Mouse (Mus musculus) megakaryocyte, adult 5-6 weeks (primary cell): ENCODE measurements around the gene Tnik. TPM values are rescaled to one million over a fixed set of nuclear protein-coding genes. Genes with fewer than 3 reads are reported as not detected.

Source experiments
- ATAC-seq: 2 replicates; pipeline ENCODE4 v1.8.0; 2016; ENCODE audit warnings: mild to moderate bottlenecking, inconsistent platforms; ENCODE audit not compliant: poor library complexity, severe bottlenecking
- total RNA-seq, 2 experiments: library from RNA; stranded (forward) in 1 of 2; stranded (reverse) in 1 of 2; fragments of 153-499, 151-499 nt in 1 of 2; fragments of 221-1000, 200-1000 nt in 1 of 2; gene quantifications; 2 replicates each; pipeline versions ENCODE4 v1.2.3 to v1.2.4; 2015 to 2017

Gene Tnik
- total RNA-seq, 2 experiments from 2014 or later: 2.7 to 6.4 TPM

DNA sequence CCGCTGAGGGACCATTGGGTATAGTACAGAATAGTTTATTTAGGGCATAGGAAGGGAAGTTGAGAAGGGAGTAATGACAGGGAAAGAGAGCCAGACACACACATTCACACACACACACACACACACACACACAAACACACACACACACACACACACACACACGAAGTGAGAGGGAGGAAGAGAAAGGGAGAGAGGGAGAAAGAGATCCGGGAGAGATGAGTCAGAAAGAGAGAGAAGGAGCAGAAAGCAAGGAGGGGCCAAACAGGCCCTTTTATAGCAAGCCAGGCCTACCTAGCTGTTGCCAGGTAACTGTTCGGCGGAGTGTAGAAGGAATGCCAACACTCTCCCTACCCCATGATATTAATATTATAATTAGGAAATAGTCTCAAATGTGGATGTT lies 324.8 kb downstream of the Tnik start:
- ATAC-seq: no peak

DNA sequence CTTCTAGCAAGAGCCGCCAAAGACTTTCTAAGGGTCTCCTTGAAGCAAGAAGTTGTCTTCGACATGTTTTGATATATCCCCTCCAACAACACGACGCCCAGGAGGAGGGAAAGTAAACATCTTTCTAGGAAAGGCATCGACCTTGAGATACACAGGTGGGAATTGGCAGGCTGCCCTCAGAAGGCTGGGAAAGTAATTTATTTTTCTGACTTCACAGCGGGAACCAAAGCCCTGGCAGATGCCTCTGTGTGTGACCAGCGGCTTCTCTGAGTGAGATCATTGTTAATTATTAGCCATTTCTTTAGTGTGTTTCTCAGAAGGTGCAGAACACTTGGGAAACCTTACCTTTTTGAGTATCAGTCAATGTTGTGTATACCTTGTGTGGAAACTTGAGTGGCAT lies 328.3 kb downstream of the Tnik start:
- ATAC-seq: no peak

DNA sequence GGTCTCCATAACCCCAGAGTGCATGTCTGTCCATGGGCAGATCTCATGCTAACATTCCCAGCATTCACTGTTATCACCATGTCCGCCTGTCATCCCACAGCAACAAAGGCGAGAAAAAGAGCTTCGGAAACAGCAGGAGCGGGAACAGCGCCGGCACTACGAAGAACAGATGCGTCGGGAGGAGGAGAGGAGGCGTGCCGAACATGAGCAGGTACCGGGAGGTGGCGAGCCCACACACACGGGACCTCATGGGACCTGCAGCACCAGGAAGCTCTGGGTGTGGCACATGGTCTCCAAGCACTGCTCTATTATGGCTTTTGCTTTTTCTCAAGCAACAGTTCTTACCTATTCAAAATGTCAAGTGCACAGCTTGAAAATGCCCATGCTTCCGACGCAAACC lies 330.9 kb downstream of the Tnik start:
- no peak for ATAC-seq

DNA sequence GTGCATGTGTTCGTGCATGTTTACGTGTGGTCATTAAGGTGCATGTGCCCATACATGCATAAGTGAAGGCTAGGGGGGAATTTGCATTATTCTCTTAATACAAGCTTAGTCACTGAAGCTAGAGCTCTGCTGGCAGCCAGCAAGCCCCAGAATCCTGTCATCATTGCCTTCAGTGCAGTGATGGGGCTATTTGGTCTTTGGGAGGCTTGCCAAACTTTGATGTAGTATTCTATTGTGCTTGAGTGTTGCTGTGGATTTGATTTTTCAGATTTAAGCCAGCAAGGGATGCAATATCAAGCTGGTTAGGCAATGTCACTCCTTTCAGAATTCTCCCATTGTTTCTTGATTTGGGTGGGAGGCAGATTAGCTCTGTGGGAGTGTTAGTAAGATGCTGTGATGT lies 336.5 kb downstream of the Tnik start:
- no peak for ATAC-seq

DNA sequence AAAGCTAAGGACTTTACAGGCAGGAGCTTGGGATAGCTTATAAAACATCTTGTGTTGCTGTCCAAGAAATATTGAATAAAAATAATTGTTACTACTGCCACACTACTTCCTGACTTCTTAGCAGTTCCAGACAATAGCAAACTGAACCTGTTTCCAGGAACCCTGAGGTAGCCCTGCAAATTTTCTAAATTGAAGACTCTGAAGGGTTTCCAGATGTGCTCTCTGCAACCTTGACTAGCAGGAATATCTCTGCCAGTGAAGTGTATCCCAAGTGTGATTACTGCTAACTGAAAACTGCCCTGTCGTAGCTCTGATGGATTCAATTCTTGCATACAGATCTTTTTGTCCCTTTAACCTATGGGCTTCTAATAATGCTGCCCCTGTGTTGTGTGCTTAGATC lies 343.7 kb downstream of the Tnik start:
- no peak for ATAC-seq

DNA sequence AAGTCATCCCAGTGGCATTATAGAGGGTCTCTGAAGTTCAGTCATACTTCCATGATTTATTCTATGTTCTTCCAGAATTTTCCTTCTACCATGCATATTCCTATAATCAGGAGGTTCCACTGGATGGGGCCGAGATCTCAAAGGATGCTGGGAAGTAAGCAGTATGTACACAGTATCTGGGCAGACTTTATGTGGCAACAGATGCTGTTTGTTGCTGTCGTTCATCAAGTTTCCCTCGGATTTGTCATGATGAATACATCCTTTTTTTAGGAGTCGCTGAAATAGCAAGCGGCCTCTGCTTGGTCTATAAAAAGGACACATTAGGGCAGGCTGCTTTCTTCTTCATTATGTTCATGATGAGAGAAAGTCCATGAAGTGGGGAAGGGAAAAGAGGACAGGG lies 349.3 kb downstream of the Tnik start:
- no peak for ATAC-seq

DNA sequence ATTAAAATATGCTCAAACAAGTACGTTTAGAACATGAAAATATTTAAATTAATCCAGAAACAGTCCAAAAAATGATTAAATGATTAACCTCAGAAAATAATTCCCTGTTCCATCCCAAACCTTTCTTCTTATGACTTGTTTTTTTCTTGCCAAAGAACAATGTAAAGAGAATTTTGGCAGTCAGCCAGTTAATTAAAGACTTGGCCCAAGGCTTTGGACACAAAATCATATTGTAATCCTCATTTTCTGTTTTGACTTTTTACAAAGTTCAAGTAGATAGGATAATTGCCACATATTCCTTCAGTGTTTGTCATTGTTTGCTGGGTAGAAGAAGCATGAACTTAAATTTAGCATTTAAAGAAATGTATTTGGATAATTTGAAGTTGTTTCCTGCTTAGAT lies 353.4 kb downstream of the Tnik start:
- no peak for ATAC-seq

DNA sequence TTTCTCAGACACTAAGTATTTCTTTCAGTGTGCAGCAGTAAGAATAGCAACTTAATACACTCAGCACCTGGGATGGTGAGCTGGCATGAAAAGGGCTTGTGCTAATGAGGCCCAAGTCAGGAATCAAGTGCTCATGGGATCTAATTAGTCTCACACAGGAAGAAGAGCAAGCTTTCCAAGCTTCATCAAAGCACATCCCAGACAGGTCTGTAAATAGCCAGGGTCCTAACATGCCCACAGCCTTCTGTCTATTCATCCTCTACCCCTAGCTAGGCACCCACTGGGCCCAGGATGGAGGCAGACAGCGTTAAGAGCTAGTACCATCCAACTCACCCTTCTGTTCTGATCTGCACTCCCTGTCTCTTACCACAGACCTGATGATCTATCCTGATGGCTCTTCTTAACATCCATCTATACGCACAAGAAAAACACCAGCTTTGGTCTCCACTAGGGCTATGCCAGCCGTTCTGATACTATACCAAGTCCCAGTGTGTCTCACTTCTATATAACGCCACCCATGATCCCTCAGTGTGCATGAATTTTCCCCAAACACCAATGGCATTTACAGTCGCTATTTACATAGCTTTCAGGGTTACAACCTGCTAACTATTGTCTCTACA lies 354.1 kb downstream of the Tnik start:
- no peak for ATAC-seq

DNA sequence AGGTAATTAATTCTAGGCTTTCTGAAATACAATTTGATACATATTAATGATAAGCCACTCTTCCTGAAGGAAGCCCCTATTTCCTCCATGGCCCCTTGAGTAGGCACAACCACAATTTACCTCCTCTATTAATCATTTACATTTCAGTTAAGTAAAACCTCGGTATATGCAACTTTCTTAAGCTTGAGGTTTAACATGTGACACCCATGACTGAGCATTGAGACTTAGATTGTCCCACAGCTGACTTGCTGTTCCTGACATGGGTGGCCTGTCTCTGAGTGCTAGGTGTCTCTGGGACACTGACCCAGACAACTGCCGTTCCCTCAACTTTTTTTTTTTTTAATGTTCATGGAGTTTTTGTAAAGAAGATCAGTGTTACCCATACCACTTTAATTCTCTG lies 358.8 kb downstream of the Tnik start:
- ATAC-seq: no peak

DNA sequence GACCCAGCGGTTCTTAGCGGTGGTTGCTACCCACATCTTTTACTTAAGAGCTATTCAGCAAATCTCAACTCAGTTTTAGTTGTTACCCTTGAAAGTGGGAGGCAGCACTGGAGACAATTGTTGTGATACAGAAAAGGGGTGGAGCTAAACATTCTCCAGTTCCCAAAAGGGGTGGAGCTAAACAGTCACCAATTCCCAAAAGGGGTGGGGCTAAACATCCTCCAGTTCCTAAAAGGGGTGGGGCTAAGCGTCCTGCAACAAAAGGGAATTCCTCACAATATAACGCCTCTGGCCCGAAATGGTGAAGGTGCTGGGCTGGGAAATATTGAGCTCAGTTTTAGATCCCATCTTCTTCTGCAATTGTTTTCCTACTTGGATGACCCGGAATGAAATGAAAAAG lies 363.8 kb downstream of the Tnik start:
- ATAC-seq: no peak

DNA sequence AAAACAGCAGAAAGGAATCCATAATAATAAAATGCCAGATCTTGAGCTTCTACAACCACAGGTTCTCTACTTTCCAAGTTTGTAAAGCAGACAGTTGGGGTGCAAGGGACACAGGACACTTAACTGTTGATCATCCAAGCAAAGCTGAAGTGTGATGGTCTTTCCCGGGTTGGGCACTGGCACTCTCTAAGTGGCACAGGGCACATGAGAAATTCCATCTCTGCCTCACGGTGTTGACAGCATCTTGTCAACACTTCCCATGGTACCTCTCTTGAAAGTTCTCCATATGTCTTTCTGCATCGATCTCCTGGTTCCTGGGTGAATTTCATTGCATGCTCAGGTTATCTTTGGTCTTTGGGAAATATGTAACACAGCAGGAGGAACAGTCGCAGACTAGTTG lies 373.8 kb downstream of the Tnik start:
- ATAC-seq: no peak

DNA sequence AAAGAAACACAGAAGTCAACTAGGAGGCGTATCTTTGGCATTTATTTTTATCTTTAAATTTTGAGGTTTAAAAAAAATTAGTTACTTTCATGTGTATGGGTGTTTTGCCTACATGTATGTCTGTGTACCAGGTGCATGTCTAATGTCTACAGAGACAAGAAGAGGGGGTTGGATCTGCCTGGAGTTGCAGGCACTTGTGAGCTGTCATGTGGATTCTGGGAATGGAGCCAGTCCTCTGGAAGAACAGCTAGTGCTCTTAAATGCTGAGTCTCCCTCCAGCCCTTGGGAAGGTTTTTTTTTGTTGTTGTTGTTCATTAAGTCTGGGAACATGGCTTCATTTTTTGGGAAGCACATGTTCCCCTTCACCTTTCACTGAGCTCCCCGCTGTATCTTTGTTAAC lies 375.9 kb downstream of the Tnik start:
- ATAC-seq: no peak

DNA sequence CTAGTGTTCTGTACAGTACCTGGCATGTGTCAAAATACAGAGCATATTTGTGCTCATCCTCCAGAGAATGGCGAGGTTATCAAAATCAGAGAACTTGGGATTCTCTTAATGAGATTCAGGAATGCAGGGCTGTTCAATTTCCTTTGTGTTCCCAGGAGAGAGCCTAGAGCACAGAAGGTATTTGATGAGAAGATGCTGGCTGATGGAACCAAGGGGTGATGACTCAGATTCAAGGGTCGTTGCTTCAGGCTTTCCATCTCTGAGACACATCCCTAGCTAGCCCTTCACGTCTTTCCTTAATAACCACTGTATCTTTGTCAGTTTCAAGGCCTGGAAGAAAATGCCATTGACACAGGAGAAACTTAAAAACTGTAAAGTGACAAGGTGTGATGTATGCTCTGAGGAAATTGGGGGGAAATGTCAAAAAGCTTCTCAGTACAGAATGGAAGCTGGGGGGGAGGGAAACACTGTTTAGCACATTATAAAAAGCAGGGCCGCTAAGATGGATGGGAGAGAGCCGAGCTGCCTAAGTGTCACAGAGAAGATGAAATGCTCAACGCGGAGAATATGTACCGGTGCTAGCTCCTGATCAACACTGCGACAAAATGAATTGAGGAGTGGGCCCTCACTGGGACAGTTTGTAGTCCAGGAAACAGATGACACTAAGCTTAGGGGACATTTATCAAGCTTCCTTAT lies 380.4 kb downstream of the Tnik start:
- ATAC-seq: no peak

DNA sequence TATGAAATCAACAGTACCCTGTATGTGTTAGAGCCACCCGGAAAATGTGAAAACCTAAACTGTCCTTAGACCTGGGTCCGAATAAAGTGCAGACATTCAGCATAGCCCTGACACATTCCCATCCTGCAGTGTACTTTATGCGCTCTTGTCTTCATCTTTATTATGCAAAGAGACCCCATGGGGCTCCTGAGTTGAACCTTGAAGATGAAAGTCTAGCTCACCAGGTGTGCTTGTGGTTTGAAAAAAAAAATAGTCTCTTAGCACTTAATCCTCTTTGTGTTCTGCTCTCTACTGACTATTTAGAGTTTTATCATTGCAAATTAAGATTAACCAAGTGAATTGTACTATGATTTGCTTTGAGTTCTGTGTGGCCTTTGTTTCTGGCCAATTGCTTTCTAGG lies 389.6 kb downstream of the Tnik start:
- no peak for ATAC-seq

DNA sequence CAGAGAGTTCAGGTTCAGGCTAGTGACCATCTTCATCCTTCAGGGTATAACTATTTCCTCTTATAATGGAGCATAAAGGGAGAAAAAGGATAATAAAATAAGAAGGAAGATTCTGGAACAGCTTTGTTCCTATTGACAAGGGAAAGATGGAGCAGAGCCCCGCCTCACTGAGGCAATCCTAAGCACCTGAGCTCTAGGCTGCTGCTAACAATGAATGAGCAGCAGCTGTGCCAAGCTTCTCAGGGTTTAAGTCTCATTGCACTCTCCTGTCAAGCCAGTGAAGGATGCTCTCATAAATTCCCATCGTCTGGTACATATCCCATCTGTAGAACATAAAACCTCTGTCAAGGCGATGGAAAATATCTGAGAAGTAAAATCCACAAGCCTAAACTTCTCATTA lies 390.0 kb downstream of the Tnik start:
- ATAC-seq: no peak

DNA sequence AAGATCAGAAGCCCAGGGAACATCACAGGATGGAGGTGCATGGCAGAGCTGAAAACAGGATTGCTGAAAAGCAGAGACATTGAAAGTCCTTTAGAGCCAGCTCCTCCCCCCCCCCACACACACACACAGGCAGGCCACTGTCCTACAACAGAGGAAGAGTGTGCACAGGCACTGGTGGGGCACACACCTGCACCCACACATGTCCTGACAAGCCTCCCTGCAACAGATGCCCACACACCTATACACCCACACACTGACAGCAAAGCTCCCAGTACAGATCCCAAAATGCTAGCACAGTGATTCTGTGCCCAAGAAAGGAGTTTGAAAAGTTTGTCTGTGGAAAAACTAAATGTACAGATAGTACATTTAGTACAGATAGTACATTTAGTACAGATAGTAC lies 391.7 kb downstream of the Tnik start:
- ATAC-seq: no peak

DNA sequence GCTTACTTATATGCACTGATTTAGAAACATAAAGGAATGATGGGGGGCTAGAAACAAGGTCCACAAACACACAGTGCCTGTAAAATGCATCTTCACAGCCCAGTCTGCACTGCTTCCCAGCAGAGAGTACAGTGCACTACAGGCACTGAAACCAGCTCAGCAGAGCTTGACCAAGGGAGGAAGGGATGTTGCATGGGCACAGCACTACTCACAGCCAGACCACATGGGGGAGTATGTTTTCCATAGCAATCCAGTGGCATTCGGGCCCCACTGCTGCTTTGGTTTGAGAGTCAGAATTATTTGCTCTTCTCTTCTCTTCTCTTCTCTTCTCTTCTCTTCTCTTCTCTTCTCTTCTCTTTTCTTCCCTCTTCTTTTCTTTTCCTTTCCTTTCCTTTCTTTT lies 395.3 kb downstream of the Tnik start:
- no peak for ATAC-seq

DNA sequence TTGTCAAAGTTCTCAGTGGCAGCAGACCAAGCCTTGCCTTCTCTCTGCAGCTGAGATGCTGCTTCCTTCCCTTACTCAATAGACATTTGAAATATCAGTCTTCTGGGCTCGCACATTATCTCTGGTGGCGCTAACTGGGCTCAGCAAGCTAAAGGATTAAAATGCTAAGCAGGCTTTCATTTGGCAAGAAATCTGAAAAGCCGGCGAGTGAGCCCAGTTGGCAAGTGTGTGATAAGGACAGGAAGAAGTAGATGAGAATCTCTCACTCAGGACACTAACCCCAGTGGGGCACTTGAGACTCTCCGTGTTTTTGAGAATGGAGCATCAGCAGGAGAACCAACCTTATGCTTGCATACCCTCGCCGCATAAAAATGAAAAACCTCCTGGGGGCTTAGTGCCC lies 417.8 kb downstream of the Tnik start:
- ATAC-seq: no peak

DNA sequence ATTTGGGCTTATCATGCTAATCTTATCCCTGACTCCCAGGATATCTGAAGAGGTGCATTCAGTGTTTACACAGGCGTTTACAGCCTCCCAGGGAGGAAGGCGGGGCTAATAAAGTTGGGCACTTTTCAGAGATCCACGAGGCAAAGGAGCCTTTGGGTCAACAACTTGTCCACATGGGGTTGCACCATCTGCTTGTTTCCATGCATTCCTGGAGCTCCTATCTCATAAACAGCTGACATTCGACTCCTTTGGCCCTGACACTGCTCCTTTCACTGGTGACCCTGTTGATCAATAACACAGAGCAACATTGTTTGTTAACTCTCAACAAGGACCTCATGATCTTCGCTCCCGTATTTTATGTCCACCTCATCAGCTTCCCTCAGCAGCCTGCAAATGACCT lies 418.9 kb downstream of the Tnik start:
- no peak for ATAC-seq

DNA sequence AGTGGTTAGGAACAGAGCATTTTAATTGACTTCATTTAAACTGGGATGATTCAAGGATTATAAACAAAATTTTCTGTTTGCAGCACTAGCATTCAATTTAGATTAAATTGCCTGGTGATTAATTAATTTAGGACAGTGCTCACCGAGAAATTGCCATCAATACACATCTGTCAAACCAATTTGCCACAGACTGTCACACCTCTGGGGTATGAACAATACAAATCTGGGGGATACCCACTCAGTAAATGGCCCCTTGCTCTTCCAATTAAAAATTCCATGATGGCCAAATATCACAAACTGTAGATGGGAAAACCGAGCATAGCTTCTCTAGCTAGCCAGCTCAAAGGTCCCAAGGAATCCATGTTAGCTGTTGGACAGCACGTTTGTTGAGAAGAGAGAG lies 419.4 kb downstream of the Tnik start:
- ATAC-seq: no peak

DNA sequence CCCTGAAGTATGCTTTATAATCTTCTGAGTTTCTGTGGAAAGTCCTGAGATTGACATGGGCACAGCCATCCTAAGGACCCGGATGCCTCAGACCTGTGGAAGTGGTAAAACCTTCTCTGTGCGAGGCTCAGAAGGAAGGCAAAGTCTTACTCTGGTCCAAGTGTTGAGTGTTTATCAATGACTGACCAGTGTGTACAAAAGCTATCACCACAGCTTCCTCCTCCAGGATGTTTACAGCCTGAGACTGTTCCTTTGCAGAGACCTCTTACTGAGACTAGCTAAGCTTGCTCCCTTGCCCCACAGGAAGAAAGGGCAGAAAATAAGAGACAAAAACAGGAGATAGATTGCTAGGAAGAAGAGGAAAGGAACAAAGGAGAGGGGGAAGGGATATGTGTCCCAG lies 422.5 kb downstream of the Tnik start:
- no peak for ATAC-seq

DNA sequence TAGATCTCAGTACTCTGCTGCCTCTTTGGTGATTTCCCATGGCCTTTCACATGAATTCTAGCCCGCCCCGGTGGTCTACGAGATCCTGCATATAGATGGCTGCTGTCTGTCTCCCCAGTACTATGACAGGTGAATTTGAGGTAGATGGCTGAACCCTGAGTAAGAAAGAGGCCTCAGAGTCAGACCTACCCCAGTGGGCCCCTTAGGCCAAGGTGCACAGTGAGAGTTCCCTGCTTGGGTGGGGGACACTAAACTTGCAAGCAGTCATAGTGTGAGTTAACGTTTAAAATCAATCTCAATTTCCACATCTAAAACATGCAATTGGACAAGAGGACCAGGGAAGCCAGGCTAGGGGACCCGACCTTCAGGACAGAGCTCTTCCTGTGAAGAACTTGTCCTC lies 431.8 kb downstream of the Tnik start:
- ATAC-seq: no peak

DNA sequence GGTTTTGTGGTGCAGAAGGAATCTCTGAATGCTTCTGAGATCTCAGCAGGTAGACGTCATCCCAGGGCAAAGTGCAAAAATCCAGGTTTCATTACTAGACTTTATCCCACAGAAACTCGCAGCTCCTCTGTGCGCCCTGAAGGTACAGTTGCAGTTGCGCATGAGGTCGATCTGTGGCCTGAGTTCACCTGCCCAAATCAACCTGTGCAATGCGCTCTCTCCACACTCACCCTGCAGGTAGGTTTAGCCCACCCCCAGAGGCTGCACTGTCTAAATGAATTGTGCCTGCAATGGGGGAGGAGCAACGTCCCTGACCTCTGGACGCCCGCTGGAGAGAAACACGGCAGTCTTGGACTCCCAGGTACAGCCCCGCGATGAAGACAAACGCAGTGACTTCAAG lies 432.6 kb downstream of the Tnik start:
- no peak for ATAC-seq
